Mouse (Mus musculus): Measurements from ENCODE around the gene Pecam1. TPM values are rescaled to one million over a fixed set of nuclear protein-coding genes. Genes with fewer than 3 reads are reported as not detected.

Pecam1 gene
- total RNA-seq, 2 experiments from 2014 or later, result 19.7 to 20.1 TPM

- no peak for DNase-seq (ENCODE audit: extremely low spot score in 1 of 2, low spot score in 2 of 2)
- intact Hi-C loops (cut with DNase I), result no loop called here
Measured at GRCm38 (mm10) chr11:106707866-106708265, 42.6 kb downstream of the Pecam1 start.

GRCm38 (mm10) chr11:106707085-106707484, 43.3 kb downstream of the Pecam1 start:
- no peak for DNase-seq (ENCODE audit: extremely low spot score in 1 of 2, low spot score in 2 of 2)
- intact Hi-C loops (cut with DNase I), result no loop called here

- intact Hi-C loops (cut with DNase I), result no loop called here
- no peak for DNase-seq (ENCODE audit: extremely low spot score in 1 of 2, low spot score in 2 of 2)
Measured at GRCm38 (mm10) chr11:106706212-106706611, 44.2 kb downstream of the Pecam1 start.

GRCm38 (mm10) chr11:106704399-106705111, 45.9 kb downstream of the Pecam1 start:
- intact Hi-C loops (cut with DNase I), result no loop called here
- no peak for DNase-seq (ENCODE audit: extremely low spot score in 1 of 2, low spot score in 2 of 2)

- DNase-seq (ENCODE audit: extremely low spot score in 1 of 2, low spot score in 2 of 2), result no peak
- intact Hi-C loops (cut with DNase I), result no loop called here
Measured at GRCm38 (mm10) chr11:106703931-106704330, 46.5 kb downstream of the Pecam1 start.

GRCm38 (mm10) chr11:106702584-106702983, 47.8 kb downstream of the Pecam1 start:
- no peak for DNase-seq (ENCODE audit: extremely low spot score in 1 of 2, low spot score in 2 of 2)
- intact Hi-C loops (cut with DNase I), result no loop called here

- DNase-seq (ENCODE audit: extremely low spot score in 1 of 2, low spot score in 2 of 2), result no peak
- intact Hi-C loops (cut with DNase I), result no loop called here
Measured at GRCm38 (mm10) chr11:106701589-106701988, 48.8 kb downstream of the Pecam1 start.

GRCm38 (mm10) chr11:106699083-106699482, 51.3 kb downstream of the Pecam1 start:
- intact Hi-C loops (cut with DNase I), result no loop called here
- DNase-seq (ENCODE audit: extremely low spot score in 1 of 2, low spot score in 2 of 2), result no peak

GRCm38 (mm10) chr11:106698289-106698688, 52.1 kb downstream of the Pecam1 start:
- intact Hi-C loops (cut with DNase I), result no loop called here
- DNase-seq (ENCODE audit: extremely low spot score in 1 of 2, low spot score in 2 of 2), result no peak

- intact Hi-C loops (cut with DNase I), result no loop called here
- no peak for DNase-seq (ENCODE audit: extremely low spot score in 1 of 2, low spot score in 2 of 2)
Measured at GRCm38 (mm10) chr11:106695917-106696316, 54.5 kb downstream of the Pecam1 start.

GRCm38 (mm10) chr11:106692890-106693289, 57.5 kb downstream of the Pecam1 start:
- no peak for DNase-seq (ENCODE audit: extremely low spot score in 1 of 2, low spot score in 2 of 2)
- intact Hi-C loops (cut with DNase I), result no loop called here

- intact Hi-C loops (cut with DNase I), result no loop called here
- DNase-seq (ENCODE audit: extremely low spot score in 1 of 2, low spot score in 2 of 2), result no peak
Measured at GRCm38 (mm10) chr11:106688375-106688774, 62.1 kb downstream of the Pecam1 start.

- intact Hi-C loops (cut with DNase I), result no loop called here
- no peak for DNase-seq (ENCODE audit: extremely low spot score in 1 of 2, low spot score in 2 of 2)
Measured at GRCm38 (mm10) chr11:106687293-106687692, 63.1 kb downstream of the Pecam1 start.

- intact Hi-C loops (cut with DNase I), result no loop called here
- DNase-seq (ENCODE audit: extremely low spot score in 1 of 2, low spot score in 2 of 2), result no peak
Measured at GRCm38 (mm10) chr11:106684027-106684426, 66.4 kb downstream of the Pecam1 start.

GRCm38 (mm10) chr11:106683345-106683744, 67.1 kb downstream of the Pecam1 start:
- intact Hi-C loops (cut with DNase I), result no loop called here
- DNase-seq (ENCODE audit: extremely low spot score in 1 of 2, low spot score in 2 of 2), result no peak

- intact Hi-C loops (cut with DNase I), result no loop called here
- no peak for DNase-seq (ENCODE audit: extremely low spot score in 1 of 2, low spot score in 2 of 2)
Measured at GRCm38 (mm10) chr11:106681138-106681537, 69.3 kb downstream of the Pecam1 start.

- intact Hi-C loops (cut with DNase I), result no loop called here
Measured at GRCm38 (mm10) chr11:106679874-106680273, 70.6 kb downstream of the Pecam1 start.

GRCm38 (mm10) chr11:106677910-106678591, 72.4 kb downstream of the Pecam1 start:
- intact Hi-C loops (cut with DNase I), result no loop called here
- peak; percentile 79 to 84 for DNase-seq (ENCODE audit: extremely low spot score in 1 of 2, low spot score in 2 of 2)

More at GRCm38 (mm10) chr11:106679874-106680273, 70.6 kb downstream of the Pecam1 start:
- DNase-seq (ENCODE audit: extremely low spot score in 1 of 2, low spot score in 2 of 2), result no peak

GRCm38 (mm10) chr11:106677331-106677730, 73.1 kb downstream of the Pecam1 start:
- no peak for DNase-seq (ENCODE audit: extremely low spot score in 1 of 2, low spot score in 2 of 2)
- intact Hi-C loops (cut with DNase I), result no loop called here

- no peak for DNase-seq (ENCODE audit: extremely low spot score in 1 of 2, low spot score in 2 of 2)
- intact Hi-C loops (cut with DNase I), result no loop called here
Measured at GRCm38 (mm10) chr11:106675875-106676274, 74.6 kb downstream of the Pecam1 start.

All from left cerebral cortex, postnatal 10 days (tissue).